Mouse (Mus musculus): Measurements from ENCODE around the gene Eomes. TPM values are rescaled to one million over a fixed set of nuclear protein-coding genes. Genes with fewer than 3 reads are reported as not detected.

Eomes gene
- polyA plus RNA-seq, 1 experiment from 2014 or later, result 1.6 TPM

Other genes starting within 250 kb of the Eomes start
- gene Golga4, start 28.1 kb downstream of the Eomes start, polyA plus RNA-seq (2014; fragmentation: Nextera tagmentation; extraction: Ambion mirVana), result 47.8 and 53.3 TPM in 2 replicates
- gene Itga9, start 128.5 kb downstream of the Eomes start, polyA plus RNA-seq (2014; fragmentation: Nextera tagmentation; extraction: Ambion mirVana), result 1.3 and 2.4 TPM in 2 replicates